Mouse (Mus musculus): ENCODE results near the gene Gmppa.

The Gmppa gene

GRCm38 (mm10) chr1:75435475-75436328 lies at the start of gene Gmppa:
Gmppa (plus strand) TSS chr1:75435930.
- DNase-seq (ENCODE audit: low spot score in 2 of 2), result peak; percentile 66 to 74

GRCm38 (mm10) chr1:75386149-75386548 lies 49.6 kb upstream of the Gmppa start:
- no peak for DNase-seq (ENCODE audit: low spot score in 2 of 2)

GRCm38 (mm10) chr1:75387469-75387928 lies 48.2 kb upstream of the Gmppa start:
- no peak for DNase-seq (ENCODE audit: low spot score in 2 of 2)

DNA sequence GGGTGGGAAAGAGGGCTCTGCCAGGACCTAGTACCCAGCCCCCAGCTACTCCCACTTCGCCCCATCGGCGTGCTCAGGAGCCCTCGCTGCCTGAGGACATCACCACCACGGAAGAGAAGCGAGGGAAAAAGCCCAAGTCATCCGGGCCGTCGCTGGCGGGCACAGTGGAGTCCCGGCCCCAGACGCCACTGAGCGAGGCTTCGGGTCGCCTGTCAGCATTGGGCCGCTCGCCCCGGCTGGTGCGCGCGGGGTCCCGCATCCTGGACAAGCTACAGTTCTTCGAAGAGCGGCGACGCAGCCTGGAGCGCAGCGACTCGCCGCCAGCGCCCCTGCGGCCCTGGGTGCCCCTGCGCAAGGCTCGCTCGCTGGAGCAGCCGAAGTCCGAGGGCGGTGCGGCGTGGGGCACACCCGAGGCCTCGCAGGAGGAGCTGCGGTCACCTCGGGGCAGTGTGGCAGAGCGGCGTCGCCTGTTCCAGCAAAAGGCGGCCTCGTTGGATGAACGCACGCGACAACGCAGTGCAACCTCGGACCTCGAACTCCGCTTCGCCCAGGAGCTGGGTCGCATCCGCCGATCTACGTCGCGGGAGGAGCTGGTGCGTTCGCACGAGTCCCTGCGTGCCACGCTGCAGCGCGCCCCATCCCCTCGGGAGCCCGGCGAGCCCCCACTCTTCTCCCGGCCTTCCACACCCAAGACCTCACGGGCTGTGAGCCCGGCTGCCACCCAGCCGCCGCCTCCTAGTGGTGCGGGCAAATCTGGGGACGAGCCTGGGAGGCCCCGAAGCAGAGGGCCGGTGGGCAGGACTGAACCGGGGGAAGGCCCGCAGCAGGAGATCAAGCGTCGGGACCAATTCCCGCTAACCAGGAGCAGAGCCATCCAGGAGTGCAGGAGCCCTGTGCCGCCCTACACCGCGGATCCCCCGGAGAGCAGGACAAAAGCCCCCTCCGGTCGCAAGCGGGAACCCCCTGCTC lies 47.5 kb upstream of the Gmppa start:
- no peak for DNase-seq (ENCODE audit: low spot score in 2 of 2)

DNA sequence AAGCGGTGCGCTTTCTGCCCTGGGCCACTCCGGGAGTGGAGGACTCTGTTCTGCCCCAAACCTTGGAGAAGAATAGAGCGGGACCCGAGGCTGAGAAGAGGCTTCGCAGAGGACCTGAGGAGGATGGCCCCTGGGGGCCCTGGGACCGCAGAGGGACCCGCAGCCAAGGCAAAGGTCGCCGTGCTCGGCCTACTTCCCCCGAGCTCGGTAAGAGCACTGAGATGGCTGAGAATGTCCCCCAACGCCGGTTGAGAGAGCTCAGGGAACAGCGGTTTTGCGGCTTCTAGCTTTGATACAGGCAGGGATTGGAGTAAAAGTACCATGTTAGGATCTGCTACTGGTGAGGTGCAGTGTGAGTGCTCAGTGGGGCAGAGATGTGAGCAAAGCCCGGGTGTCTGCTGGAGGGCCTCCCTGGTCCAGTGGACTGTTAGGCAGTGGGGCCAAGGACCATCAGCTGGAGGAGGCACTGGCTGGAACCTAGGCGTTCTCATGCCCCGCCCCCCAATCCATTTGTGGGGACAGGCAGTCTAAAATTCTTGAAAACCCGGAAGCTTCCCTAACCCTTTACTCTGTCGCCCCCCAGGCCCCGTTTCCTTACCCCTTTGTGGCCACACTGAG lies 46.7 kb upstream of the Gmppa start:
- no peak for DNase-seq (ENCODE audit: low spot score in 2 of 2)

DNA sequence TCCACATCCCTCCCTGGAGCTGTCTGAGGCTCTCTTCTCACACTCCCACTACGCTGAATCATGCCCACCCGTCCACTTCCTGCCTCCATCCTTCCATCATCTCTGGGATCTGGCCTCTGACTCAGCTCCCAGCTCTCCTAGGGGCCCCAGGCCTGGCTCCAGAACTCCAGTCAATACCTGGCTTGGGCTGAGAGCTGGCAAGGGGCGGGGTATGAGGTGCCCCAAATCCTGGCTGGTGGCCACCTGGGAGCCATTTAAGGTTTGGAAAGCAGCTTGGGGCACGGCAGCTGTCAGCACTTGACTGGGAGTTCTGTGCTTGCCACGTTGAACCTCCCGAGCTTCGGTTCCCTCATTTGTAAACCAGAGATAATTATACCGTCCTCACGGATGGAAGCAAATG lies 42.6 kb upstream of the Gmppa start:
- no peak for DNase-seq (ENCODE audit: low spot score in 2 of 2)

- no peak for DNase-seq (ENCODE audit: low spot score in 2 of 2)
Measured at GRCm38 (mm10) chr1:75393846-75394245, 41.9 kb upstream of the Gmppa start.

DNA sequence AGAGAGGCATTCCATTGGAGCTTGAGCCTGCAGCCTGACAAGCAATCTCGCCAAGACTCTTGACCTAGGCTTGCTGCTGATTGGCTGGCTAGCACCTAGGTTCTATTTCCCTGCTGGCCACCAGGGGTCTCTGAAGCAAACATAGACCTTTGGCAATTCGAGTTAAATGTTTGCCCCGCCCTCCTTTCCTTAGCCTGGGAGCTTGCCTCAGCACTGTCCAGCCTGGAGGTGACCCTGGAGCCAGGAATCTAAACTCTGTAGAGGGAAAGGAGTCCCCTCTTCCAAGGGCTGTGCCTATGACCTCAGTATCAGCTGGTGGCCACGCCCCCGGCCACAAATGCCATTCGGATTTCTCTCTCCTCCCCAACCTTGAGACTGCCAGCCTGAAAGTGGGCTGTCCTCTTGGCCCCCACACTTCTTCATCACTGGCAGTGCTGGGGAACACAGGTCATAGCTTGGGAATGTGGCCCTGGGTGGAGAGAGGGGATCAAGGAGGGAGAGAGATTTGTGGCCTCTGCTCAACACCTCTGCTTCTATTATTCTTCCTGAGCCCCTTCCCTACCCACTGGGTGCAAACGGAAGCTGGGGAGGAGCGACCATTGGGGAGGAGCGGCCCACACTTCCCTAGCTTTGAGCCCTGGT lies 36.8 kb upstream of the Gmppa start:
- DNase-seq (ENCODE audit: low spot score in 2 of 2), result peak; percentile 27 to 28

DNA sequence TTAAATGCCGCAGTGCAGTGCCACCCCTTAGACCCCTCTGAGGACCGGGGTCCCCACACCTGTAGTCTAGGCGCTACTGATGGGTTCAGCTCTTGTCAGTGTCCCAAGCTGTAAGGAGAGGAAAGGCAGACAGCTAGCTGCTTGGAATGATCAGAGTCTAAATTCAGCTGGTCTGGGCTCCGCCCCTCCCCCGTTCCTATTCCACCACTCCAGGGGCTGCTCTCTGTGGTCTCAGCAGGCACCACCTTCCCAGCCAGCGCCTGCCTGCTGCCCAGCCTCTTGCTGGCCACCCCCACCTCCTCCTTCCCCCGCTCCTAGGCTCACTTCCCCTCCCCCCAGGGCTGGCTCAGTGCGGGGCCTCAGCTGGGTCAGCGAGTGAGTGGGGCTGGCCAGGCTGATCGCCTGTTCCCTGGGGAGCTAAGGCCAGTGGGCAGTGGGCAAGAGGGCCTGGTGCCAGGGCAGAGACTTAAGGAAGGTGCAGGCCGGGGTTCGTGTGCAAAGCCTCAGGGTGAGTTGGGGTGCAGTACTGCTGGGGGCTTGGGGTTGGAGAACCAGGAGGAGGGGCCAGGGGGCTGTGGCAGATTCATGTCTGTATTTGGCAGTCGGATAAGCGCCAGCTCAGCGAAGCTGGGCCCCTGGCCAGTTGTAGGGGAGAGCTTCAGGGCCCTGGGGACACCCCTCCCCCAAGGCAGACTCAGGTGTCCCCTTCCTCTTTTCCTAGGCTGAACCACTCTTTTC lies 35.8 kb upstream of the Gmppa start:
- no peak for DNase-seq (ENCODE audit: low spot score in 2 of 2)

GRCm38 (mm10) chr1:75400493-75401115 lies 35.1 kb upstream of the Gmppa start:
- DNase-seq (ENCODE audit: low spot score in 2 of 2), result no peak

- DNase-seq (ENCODE audit: low spot score in 2 of 2), result no peak
Measured at GRCm38 (mm10) chr1:75405547-75405946, 30.2 kb upstream of the Gmppa start.

DNA sequence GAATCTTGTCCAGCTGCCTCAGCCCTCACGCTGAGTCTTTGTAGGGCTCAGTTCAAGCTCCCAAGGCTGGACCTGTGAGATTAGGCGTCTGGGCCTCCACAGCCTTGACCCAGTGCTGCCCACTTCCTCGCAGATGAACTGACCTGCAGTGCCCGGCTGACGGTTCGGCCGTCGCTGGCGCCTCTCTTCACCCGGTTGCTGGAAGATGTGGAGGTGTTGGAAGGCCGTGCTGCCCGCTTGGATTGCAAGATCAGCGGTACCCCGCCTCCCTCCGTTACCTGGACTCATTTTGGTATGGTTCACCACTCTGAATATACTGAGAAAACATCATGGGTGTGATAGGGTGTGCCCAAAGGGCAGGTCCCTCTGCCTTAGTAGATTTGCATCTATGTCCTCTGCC lies 29.6 kb upstream of the Gmppa start:
- DNase-seq (ENCODE audit: low spot score in 2 of 2), result no peak

DNA sequence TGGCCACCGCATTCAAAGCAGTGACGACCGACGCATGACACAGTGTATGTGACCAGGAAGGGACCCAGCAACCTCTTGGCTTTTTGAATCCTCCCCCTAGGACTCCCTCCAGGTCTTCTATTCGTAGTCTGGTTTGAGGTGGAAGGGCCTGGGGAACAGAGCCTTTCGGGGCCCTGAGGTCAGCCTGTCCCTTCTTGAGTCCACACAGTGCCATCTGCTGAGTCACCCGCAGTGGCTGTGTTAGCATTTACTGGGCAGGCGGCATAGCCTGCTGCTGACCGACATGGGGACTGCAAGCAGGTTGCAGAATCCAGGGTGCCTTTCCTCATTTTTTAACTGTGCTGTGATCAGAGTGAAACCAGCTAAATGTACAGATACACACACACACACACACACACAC lies 28.7 kb upstream of the Gmppa start:
- no peak for DNase-seq (ENCODE audit: low spot score in 2 of 2)

DNA sequence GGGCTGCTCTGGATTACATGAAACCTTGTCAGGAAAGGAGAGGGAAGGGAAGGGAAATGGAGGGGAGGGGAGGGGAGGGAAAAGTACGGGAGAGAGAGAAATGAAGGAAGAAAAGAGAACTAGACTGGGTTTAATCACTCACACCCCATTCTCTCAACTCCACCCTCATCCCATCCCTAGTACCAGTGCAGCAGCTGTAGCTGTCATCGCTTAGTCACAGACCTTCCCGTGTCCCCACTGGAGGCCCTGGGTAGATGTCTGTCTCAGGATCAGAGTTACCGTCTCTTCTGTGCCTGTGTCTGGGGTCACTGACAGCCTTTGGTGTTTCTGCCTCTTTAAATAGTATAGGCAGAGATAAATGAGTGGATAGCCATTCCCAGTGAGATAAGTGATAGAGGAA lies 27.5 kb upstream of the Gmppa start:
- no peak for DNase-seq (ENCODE audit: low spot score in 2 of 2)

DNA sequence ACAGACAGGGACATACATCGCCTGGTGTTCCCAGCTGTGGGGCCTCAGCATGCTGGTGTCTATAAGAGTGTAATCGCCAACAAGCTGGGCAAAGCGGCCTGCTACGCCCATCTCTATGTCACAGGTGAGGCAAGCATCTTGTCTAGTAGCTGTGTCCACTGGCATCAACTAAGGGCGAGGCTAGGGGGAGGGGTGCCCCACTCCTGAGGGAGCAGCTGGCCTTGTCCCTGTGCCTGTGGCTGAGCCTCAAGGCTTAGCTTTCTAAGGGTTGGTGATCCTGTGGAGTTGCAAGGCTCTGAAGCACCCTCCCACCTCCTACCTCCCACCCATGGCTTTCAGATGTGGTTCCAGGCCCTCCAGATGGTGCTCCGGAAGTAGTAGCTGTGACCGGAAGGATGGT lies 25.8 kb upstream of the Gmppa start:
- no peak for DNase-seq (ENCODE audit: low spot score in 2 of 2)

DNA sequence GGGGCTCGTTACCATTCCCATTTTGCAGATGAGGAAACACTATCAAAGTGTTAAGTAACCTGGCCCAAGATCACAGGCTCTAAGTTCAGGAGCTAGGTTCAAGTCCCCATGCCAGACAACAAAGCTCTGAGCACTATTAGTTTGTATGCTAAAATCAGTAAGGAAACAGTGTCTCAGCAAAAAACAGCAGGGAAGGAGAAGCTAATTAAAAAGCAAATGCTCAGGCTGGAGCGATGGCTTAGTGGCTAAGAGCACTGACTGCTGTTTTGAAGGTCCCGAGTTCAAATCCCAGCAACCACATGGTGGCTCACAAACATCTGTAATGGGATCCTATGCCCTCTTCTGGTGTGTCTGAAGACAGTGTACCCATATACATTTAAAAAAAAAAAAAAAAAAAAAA lies 23.5 kb upstream of the Gmppa start:
- DNase-seq (ENCODE audit: low spot score in 2 of 2), result no peak

- DNase-seq (ENCODE audit: low spot score in 2 of 2), result no peak
Measured at GRCm38 (mm10) chr1:75413749-75414148, 22.0 kb upstream of the Gmppa start.

- no peak for DNase-seq (ENCODE audit: low spot score in 2 of 2)
Measured at GRCm38 (mm10) chr1:75421794-75422193, 13.9 kb upstream of the Gmppa start.

GRCm38 (mm10) chr1:75422216-75422822 lies 13.4 kb upstream of the Gmppa start:
- no peak for DNase-seq (ENCODE audit: low spot score in 2 of 2)
